Mouse (Mus musculus): ENCODE results near the gene Esf1. TPM values are rescaled to one million over a fixed set of nuclear protein-coding genes. Genes with fewer than 3 reads are reported as not detected.
"Not testable (repeated sequence)": the region's sequence is repeated elsewhere in the genome, so short reads cannot be mapped to it uniquely, and the experiment has no call there.

The Esf1 gene
- polyA plus RNA-seq, 1 experiment from 2014 or later, result 10.2 TPM

DNA sequence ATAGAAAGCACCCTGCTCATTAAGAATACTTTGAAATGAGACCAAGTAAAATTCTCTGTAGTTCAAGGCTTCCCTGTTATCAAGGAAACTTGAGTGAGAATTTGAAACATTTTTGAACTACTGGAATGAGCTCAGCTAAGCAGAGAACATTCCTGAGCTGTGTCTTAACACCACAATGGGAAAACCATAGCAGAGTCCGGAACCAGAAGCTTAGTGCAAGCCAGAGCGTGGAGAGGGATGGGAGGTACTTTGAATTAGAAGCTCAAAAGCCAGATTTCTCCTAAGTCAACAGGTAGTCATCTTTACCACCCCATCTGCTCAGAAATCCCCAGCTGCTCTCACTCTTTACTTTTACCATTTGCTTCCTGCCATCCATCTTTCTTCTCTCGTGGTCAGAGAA lies 65.4 kb downstream of the Esf1 start:
- ATAC-seq (no peak), DNase-seq (ENCODE audit: low spot score) (no peak)
- Histone ChIP-seq H3K27me3 (replicated peaks; ENCODE audit: control insufficient read depth, insufficient read depth, low read length) (no peaks in the 10 kb centered on the region), H3K36me3 (ENCODE audit: control insufficient read depth, insufficient read depth, low read length) (no peaks in the 10 kb centered on the region), H3K9ac (ENCODE audit: low read length) (no peak overlapping the region), H3K27ac (ENCODE audit: low read depth, low read length) (no peak overlapping the region), H3K9me3 (replicated peaks; ENCODE audit: control insufficient read depth, low read length) (no peaks in the 10 kb centered on the region), H3K4me3 (ENCODE audit: low read depth, low read length) (no peak overlapping the region), H3K4me1 (ENCODE audit: control insufficient read depth, insufficient read depth, low read length) (no peaks in the 10 kb centered on the region), H3K4me2 (ENCODE audit: low read length) (no peak overlapping the region)
- WGBS, result 70% methylated on average over 3 of the region's 3 CpGs

GRCm38 (mm10) chr2:140100551-140101474 lies 69.6 kb downstream of the Esf1 start:
- WGBS, result 92% methylated on average over 3 of the region's 3 CpGs
- Histone ChIP-seq H3K36me3 (ENCODE audit: control insufficient read depth, insufficient read depth, low read length) (no peaks in the 10 kb centered on the region), H3K9ac (ENCODE audit: low read length) (no peak overlapping the region), H3K27me3 (replicated peaks; ENCODE audit: control insufficient read depth, insufficient read depth, low read length) (no peaks in the 10 kb centered on the region), H3K4me3 (ENCODE audit: low read depth, low read length) (no peak overlapping the region), H3K9me3 (replicated peaks; ENCODE audit: control insufficient read depth, low read length) (no peaks in the 10 kb centered on the region), H3K27ac (ENCODE audit: low read depth, low read length) (no peak overlapping the region), H3K4me1 (ENCODE audit: control insufficient read depth, insufficient read depth, low read length) (no peaks in the 10 kb centered on the region), H3K4me2 (ENCODE audit: low read length) (no peak overlapping the region)
- ATAC-seq (no peak), DNase-seq (ENCODE audit: low spot score) (no peak)

- no peak overlapping the region for H3K27ac ChIP-seq (ENCODE audit: low read depth, low read length)
- no peaks in the 10 kb centered on the region for H3K9me3 ChIP-seq (replicated peaks; ENCODE audit: control insufficient read depth, low read length)
- H3K4me2 ChIP-seq (ENCODE audit: low read length), result no peak overlapping the region
- DNase-seq (ENCODE audit: low spot score), result no peak
- 90% methylated on average over 3 of the region's 3 CpGs for WGBS
- H3K9ac ChIP-seq (ENCODE audit: low read length), result no peak overlapping the region
- ATAC-seq, result no peak
- no peak overlapping the region for H3K4me3 ChIP-seq (ENCODE audit: low read depth, low read length)
- H3K4me1 ChIP-seq (ENCODE audit: control insufficient read depth, insufficient read depth, low read length), result no peaks in the 10 kb centered on the region
- no peaks in the 10 kb centered on the region for H3K36me3 ChIP-seq (ENCODE audit: control insufficient read depth, insufficient read depth, low read length)
- no peaks in the 10 kb centered on the region for H3K27me3 ChIP-seq (replicated peaks; ENCODE audit: control insufficient read depth, insufficient read depth, low read length)
Observed at GRCm38 (mm10) chr2:140099971-140100370, 70.4 kb downstream of the Esf1 start.

- H3K4me1 ChIP-seq (ENCODE audit: control insufficient read depth, insufficient read depth, low read length), result no peaks in the 10 kb centered on the region
- no peak overlapping the region for H3K9ac ChIP-seq (ENCODE audit: low read length)
- 82% methylated on average over 3 of the region's 3 CpGs for WGBS
- H3K36me3 ChIP-seq (ENCODE audit: control insufficient read depth, insufficient read depth, low read length), result no peaks in the 10 kb centered on the region
- no peaks in the 10 kb centered on the region for H3K9me3 ChIP-seq (replicated peaks; ENCODE audit: control insufficient read depth, low read length)
- no peak for DNase-seq (ENCODE audit: low spot score)
- H3K4me2 ChIP-seq (ENCODE audit: low read length), result no peak overlapping the region
- no peak overlapping the region for H3K27ac ChIP-seq (ENCODE audit: low read depth, low read length)
- H3K27me3 ChIP-seq (replicated peaks; ENCODE audit: control insufficient read depth, insufficient read depth, low read length), result no peaks in the 10 kb centered on the region
- no peak for ATAC-seq
- H3K4me3 ChIP-seq (ENCODE audit: low read depth, low read length), result no peak overlapping the region
Observed at GRCm38 (mm10) chr2:140097131-140097591, 73.2 kb downstream of the Esf1 start.

- ATAC-seq, result no peak
Observed at GRCm38 (mm10) chr2:140096034-140096433, 74.3 kb downstream of the Esf1 start.

DNA sequence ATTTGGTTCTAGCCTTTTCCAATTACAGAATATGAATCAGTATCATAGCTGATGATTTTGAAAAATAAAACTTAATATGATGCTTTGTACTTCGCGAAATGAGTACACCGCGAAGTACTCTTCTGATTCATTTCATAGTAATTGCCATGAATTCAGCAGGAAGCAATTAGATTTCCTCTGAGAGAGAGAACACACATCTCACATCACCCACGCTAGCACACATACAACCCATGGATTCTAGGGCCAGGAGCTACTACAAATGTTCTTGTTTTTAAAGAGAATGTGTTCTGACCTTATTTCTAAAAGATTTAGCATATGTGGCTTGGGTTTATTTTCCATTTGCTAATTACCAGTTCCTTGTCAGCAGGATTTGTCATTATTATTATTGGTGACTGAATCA lies 76.9 kb downstream of the Esf1 start:
- Histone ChIP-seq H3K9ac (ENCODE audit: low read length) (no peak overlapping the region), H3K9me3 (replicated peaks; ENCODE audit: control insufficient read depth, low read length) (no peaks in the 10 kb centered on the region), H3K36me3 (ENCODE audit: control insufficient read depth, insufficient read depth, low read length) (no peaks in the 10 kb centered on the region), H3K4me2 (ENCODE audit: low read length) (no peak overlapping the region), H3K4me1 (ENCODE audit: control insufficient read depth, insufficient read depth, low read length) (no peaks in the 10 kb centered on the region), H3K4me3 (ENCODE audit: low read depth, low read length) (no peak overlapping the region), H3K27ac (ENCODE audit: low read depth, low read length) (no peak overlapping the region), H3K27me3 (replicated peaks; ENCODE audit: control insufficient read depth, insufficient read depth, low read length) (no peaks in the 10 kb centered on the region)
- DNase-seq (ENCODE audit: low spot score) (no peak), ATAC-seq (no peak)
- 93% methylated on average over 5 of the region's 5 CpGs for WGBS

More at GRCm38 (mm10) chr2:140096034-140096433, 74.3 kb downstream of the Esf1 start:
- DNase-seq (ENCODE audit: low spot score), result no peak
- no peaks in the 10 kb centered on the region for H3K4me1 ChIP-seq (ENCODE audit: control insufficient read depth, insufficient read depth, low read length)
- H3K9ac ChIP-seq (ENCODE audit: low read length), result no peak overlapping the region
- no peaks in the 10 kb centered on the region for H3K27me3 ChIP-seq (replicated peaks; ENCODE audit: control insufficient read depth, insufficient read depth, low read length)
- H3K4me3 ChIP-seq (ENCODE audit: low read depth, low read length), result no peak overlapping the region
- no peak overlapping the region for H3K4me2 ChIP-seq (ENCODE audit: low read length)
- H3K27ac ChIP-seq (ENCODE audit: low read depth, low read length), result no peak overlapping the region
- H3K36me3 ChIP-seq (ENCODE audit: control insufficient read depth, insufficient read depth, low read length), result no peaks in the 10 kb centered on the region
- 85% methylated on average over 5 of the region's 5 CpGs for WGBS
- no peaks in the 10 kb centered on the region for H3K9me3 ChIP-seq (replicated peaks; ENCODE audit: control insufficient read depth, low read length)

- DNase-seq (ENCODE audit: low spot score), result no peak
- ATAC-seq, result no peak
- H3K4me1 ChIP-seq (ENCODE audit: control insufficient read depth, insufficient read depth, low read length), result no peaks in the 10 kb centered on the region
- no peaks in the 10 kb centered on the region for H3K27me3 ChIP-seq (replicated peaks; ENCODE audit: control insufficient read depth, insufficient read depth, low read length)
- H3K9me3 ChIP-seq (replicated peaks; ENCODE audit: control insufficient read depth, low read length), result no peaks in the 10 kb centered on the region
- H3K9ac ChIP-seq (ENCODE audit: low read length), result no peak overlapping the region
- 94% methylated on average over 7 of the region's 7 CpGs for WGBS
- no peaks in the 10 kb centered on the region for H3K36me3 ChIP-seq (ENCODE audit: control insufficient read depth, insufficient read depth, low read length)
- H3K4me3 ChIP-seq (ENCODE audit: low read depth, low read length), result no peak overlapping the region
- no peak overlapping the region for H3K4me2 ChIP-seq (ENCODE audit: low read length)
- H3K27ac ChIP-seq (ENCODE audit: low read depth, low read length), result no peak overlapping the region
Observed at GRCm38 (mm10) chr2:140084245-140084644, 86.1 kb downstream of the Esf1 start.

DNA sequence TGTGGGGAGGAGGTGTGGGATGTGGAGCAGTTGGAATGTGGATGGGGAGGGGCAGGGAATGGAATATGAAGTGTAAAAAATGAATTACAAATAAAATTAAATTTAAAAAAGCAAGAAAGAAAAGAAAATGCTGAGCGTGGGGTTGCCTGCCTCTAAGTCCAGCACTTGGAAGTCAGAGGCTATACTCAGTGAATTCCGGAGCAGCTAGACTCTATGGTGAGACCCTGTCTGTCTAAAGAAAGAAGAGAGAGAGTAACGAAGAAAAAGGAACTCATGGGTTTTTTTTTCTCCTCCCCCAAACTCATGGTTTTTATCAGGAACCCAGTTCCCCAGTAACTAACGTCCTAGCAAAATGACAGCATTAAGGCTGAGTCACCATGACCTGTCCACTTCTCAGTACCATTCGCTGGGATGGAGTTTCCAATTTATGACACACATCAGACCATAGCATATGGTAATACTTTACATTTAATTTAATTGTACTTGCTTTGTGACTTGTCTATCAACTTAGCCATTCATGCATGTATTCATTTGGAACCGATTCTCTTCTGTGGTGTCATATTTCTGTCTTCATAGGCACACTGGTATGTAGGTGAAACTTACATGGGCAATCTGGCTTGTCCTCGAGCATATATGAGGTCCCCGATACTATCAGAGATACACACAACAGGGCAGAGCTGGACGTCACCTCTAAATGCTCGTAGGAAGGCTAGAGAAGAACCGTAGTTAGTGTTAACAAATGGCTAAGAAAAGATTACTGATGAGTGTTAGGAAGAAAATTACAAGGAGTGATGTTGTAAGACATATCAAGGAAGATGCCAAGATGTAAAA lies 89.4 kb downstream of the Esf1 start:
- H3K27ac ChIP-seq (ENCODE audit: low read depth, low read length), result no peak overlapping the region
- H3K27me3 ChIP-seq (replicated peaks; ENCODE audit: control insufficient read depth, insufficient read depth, low read length), result no peaks in the 10 kb centered on the region
- no peaks in the 10 kb centered on the region for H3K36me3 ChIP-seq (ENCODE audit: control insufficient read depth, insufficient read depth, low read length)
- H3K9me3 ChIP-seq (replicated peaks; ENCODE audit: control insufficient read depth, low read length), result no peaks in the 10 kb centered on the region
- no peak overlapping the region for H3K9ac ChIP-seq (ENCODE audit: low read length)
- no peak for DNase-seq (ENCODE audit: low spot score)
- no peak overlapping the region for H3K4me2 ChIP-seq (ENCODE audit: low read length)
- 89% methylated on average over 11 of the region's 11 CpGs for WGBS
- no peak overlapping the region for H3K4me3 ChIP-seq (ENCODE audit: low read depth, low read length)
- no peak for ATAC-seq
- H3K4me1 ChIP-seq (ENCODE audit: control insufficient read depth, insufficient read depth, low read length), result no peaks in the 10 kb centered on the region

- not testable (repeated sequence) for H3K27me3 ChIP-seq (replicated peaks; ENCODE audit: control insufficient read depth, insufficient read depth, low read length); H3K4me3 ChIP-seq (ENCODE audit: low read depth, low read length)
Observed at GRCm38 (mm10) chr2:140079284-140079683, 91.1 kb downstream of the Esf1 start.

More at GRCm38 (mm10) chr2:140079284-140079683, 91.1 kb downstream of the Esf1 start:
- not testable (repeated sequence) for H3K36me3 ChIP-seq (ENCODE audit: control insufficient read depth, insufficient read depth, low read length); H3K27ac ChIP-seq (ENCODE audit: low read depth, low read length); H3K9me3 ChIP-seq (replicated peaks; ENCODE audit: control insufficient read depth, low read length); H3K4me1 ChIP-seq (ENCODE audit: control insufficient read depth, insufficient read depth, low read length); DNase-seq (ENCODE audit: low spot score); H3K4me2 ChIP-seq (ENCODE audit: low read length); H3K9ac ChIP-seq (ENCODE audit: low read length); ATAC-seq
